Mouse (Mus musculus): ENCODE results near the gene Bcl7c. TPM values are rescaled to one million over a fixed set of nuclear protein-coding genes. Genes with fewer than 3 reads are reported as not detected.

Bcl7c gene
- polyA plus RNA-seq, 1 experiment, result 21.2 TPM

- no peak for DNase-seq (ENCODE audit: low read depth)
Measured at GRCm38 (mm10) chr7:127685304-127686018, 23.3 kb downstream of the Bcl7c start.

- no peak for DNase-seq (ENCODE audit: low read depth)
Measured at GRCm38 (mm10) chr7:127681888-127682553, 26.7 kb downstream of the Bcl7c start.

GRCm38 (mm10) chr7:127680541-127680940, 28.2 kb downstream of the Bcl7c start:
- DNase-seq (ENCODE audit: low read depth), result no peak

- DNase-seq (ENCODE audit: low read depth), result no peak
Measured at GRCm38 (mm10) chr7:127678811-127679210, 29.9 kb downstream of the Bcl7c start.

- DNase-seq (ENCODE audit: low read depth), result peak; percentile 57
Measured at GRCm38 (mm10) chr7:127677609-127678008, 31.1 kb downstream of the Bcl7c start.

- no peak for DNase-seq (ENCODE audit: low read depth)
Measured at GRCm38 (mm10) chr7:127677077-127677476, 31.7 kb downstream of the Bcl7c start.

- peak; percentile 56 for DNase-seq (ENCODE audit: low read depth)
Measured at GRCm38 (mm10) chr7:127675391-127675811, 33.3 kb downstream of the Bcl7c start.

- DNase-seq (ENCODE audit: low read depth), result no peak
Measured at GRCm38 (mm10) chr7:127674977-127675376, 33.8 kb downstream of the Bcl7c start.

- no peak for DNase-seq (ENCODE audit: low read depth)
Measured at GRCm38 (mm10) chr7:127672776-127673175, 36.0 kb downstream of the Bcl7c start.

GRCm38 (mm10) chr7:127671880-127672774, 36.6 kb downstream of the Bcl7c start:
- DNase-seq (ENCODE audit: low read depth), result no peak

- no peak for DNase-seq (ENCODE audit: low read depth)
Measured at GRCm38 (mm10) chr7:127667171-127667570, 41.6 kb downstream of the Bcl7c start.

- no peak for DNase-seq (ENCODE audit: low read depth)
Measured at GRCm38 (mm10) chr7:127666679-127667078, 42.1 kb downstream of the Bcl7c start.

GRCm38 (mm10) chr7:127666066-127666654, 42.6 kb downstream of the Bcl7c start:
- DNase-seq (ENCODE audit: low read depth), result no peak

- no peak for DNase-seq (ENCODE audit: low read depth)
Measured at GRCm38 (mm10) chr7:127662926-127663325, 45.8 kb downstream of the Bcl7c start.

- no peak for DNase-seq (ENCODE audit: low read depth)
Measured at GRCm38 (mm10) chr7:127661833-127662232, 46.9 kb downstream of the Bcl7c start.

- DNase-seq (ENCODE audit: low read depth), result no peak
Measured at GRCm38 (mm10) chr7:127660882-127661281, 47.9 kb downstream of the Bcl7c start.

- no peak for DNase-seq (ENCODE audit: low read depth)
Measured at GRCm38 (mm10) chr7:127656946-127657345, 51.8 kb downstream of the Bcl7c start.

GRCm38 (mm10) chr7:127654318-127654717, 54.4 kb downstream of the Bcl7c start:
- DNase-seq (ENCODE audit: low read depth), result no peak

GRCm38 (mm10) chr7:127652050-127652449, 56.7 kb downstream of the Bcl7c start:
- DNase-seq (ENCODE audit: low read depth), result no peak

GRCm38 (mm10) chr7:127651624-127652023, 57.1 kb downstream of the Bcl7c start:
- DNase-seq (ENCODE audit: low read depth), result no peak

GRCm38 (mm10) chr7:127649206-127649605, 59.5 kb downstream of the Bcl7c start:
- DNase-seq (ENCODE audit: low read depth), result no peak

All from gonadal fat pad, adult 2 months (tissue).